Mouse (Mus musculus) forebrain, embryonic 15.5 days (tissue): ENCODE measurements around the gene Actr1a. TPM values are rescaled to one million over a fixed set of nuclear protein-coding genes. Genes with fewer than 3 reads are reported as not detected.

Experiments
- ATAC-seq: fragments of 200-750 bp; cut with Nextera tagmentation; replicated peaks from 2 replicates; pipeline ENCODE4 v1.8.0; 2017; ENCODE audit warnings: mild to moderate bottlenecking, moderate TSS enrichment, moderate library complexity
- H3K27ac ChIP-seq: fragments of 300-500 bp; sonication (generic); replicated peaks from 2 replicates; pipeline ENCODE4 v1.5.1; 2015; ENCODE audit warnings: mild to moderate bottlenecking, inconsistent platforms
- H3K27me3 ChIP-seq: fragments of 300-500 bp; sonication (generic); 2 replicates; pipeline ENCODE4 v1.6.1; 2015; ENCODE audit warnings: inconsistent platforms
- H3K36me3 ChIP-seq: fragments of 300-500 bp; sonication (generic); 2 replicates; pipeline ENCODE4 v1.6.1; 2015; ENCODE audit warnings: mild to moderate bottlenecking, inconsistent platforms
- H3K4me1 ChIP-seq: fragments of 300-500 bp; sonication (generic); 2 replicates; pipeline ENCODE4 v1.6.1; 2015; ENCODE audit warnings: inconsistent platforms
- H3K4me2 ChIP-seq: fragments of 300-500 bp; sonication (generic); replicated peaks from 2 replicates; pipeline ENCODE4 v1.6.1; 2015; ENCODE audit warnings: mild to moderate bottlenecking, inconsistent platforms
- H3K4me3 ChIP-seq: fragments of 300-500 bp; sonication (generic); 2 replicates; pipeline ENCODE4 v1.5.1; 2015; ENCODE audit warnings: mild to moderate bottlenecking, inconsistent platforms
- H3K9ac ChIP-seq: fragments of 300-500 bp; sonication (generic); replicated peaks from 2 replicates; pipeline ENCODE4 v1.6.1; 2015; ENCODE audit warnings: mild to moderate bottlenecking, inconsistent platforms
- H3K9me3 ChIP-seq: fragments of 300-500 bp; sonication (generic); 2 replicates; pipeline ENCODE4 v1.6.1; 2016; ENCODE audit warnings: inconsistent platforms
- WGBS: fragments of 180-500 bp; shearing (Covaris S2); methylation state at CpG from one replicate; pipeline ENCODE4 v1.1.7; 2015; ENCODE audit warnings: mixed read lengths; 5-methylcytosine and 5-hydroxymethylcytosine counted together
- polyA plus RNA-seq: library from polyadenylated mRNA; unstranded; fragments of >200 nt; fragmentation: Nextera tagmentation; extraction: Ambion mirVana; gene quantifications from 2 replicates; pipeline ENCODE4 v1.2.1, GENCODE M21; 2015

Gene Actr1a
- polyA plus RNA-seq, 1 experiment from 2014 or later, result 380 TPM

GRCm38 (mm10) chr19:46347146-46347545, 48.4 kb downstream of the Actr1a start:
- no peak overlapping the region for H3K4me2 ChIP-seq
- WGBS, result 95% methylated on average over 1 of the region's 1 CpGs
- no peak for ATAC-seq

GRCm38 (mm10) chr19:46344710-46345419, 50.7 kb downstream of the Actr1a start:
- 24% methylated on average over 7 of the region's 7 CpGs for WGBS
- no peak overlapping the region for H3K4me2 ChIP-seq
- no peaks in the 10 kb centered on the region for H3K9me3 ChIP-seq
- H3K4me3 ChIP-seq, result no peak overlapping the region
- no peak for ATAC-seq
- 0 out of 2 replicates have a peak, but pooled peaks cover 4% of the 10 kb centered on the region for H3K27me3 ChIP-seq
- H3K9ac ChIP-seq, result no peak overlapping the region
- H3K27ac ChIP-seq, result no peak overlapping the region
- H3K36me3 ChIP-seq, result no peaks in the 10 kb centered on the region
- peaks cover 20% of the 10 kb centered on the region for H3K4me1 ChIP-seq

More at GRCm38 (mm10) chr19:46347146-46347545, 48.4 kb downstream of the Actr1a start:
- H3K9ac ChIP-seq, result no peak overlapping the region
- H3K27me3 ChIP-seq, result 0 out of 2 replicates have a peak, but pooled peaks cover 7% of the 10 kb centered on the region
- H3K4me1 ChIP-seq, result peaks cover 24% of the 10 kb centered on the region
- no peak overlapping the region for H3K27ac ChIP-seq
- H3K36me3 ChIP-seq, result no peaks in the 10 kb centered on the region
- H3K9me3 ChIP-seq, result no peaks in the 10 kb centered on the region
- H3K4me3 ChIP-seq, result no peak overlapping the region

- peaks cover 29% of the 10 kb centered on the region for H3K4me1 ChIP-seq
- H3K27me3 ChIP-seq, result no peaks in the 10 kb centered on the region
- peak; percentile 36 for ATAC-seq
- H3K36me3 ChIP-seq, result no peaks in the 10 kb centered on the region
- H3K4me2 ChIP-seq, result peak overlapping the region; percentile 82
- WGBS, result 47% methylated on average over 7 of the region's 7 CpGs
- H3K27ac ChIP-seq, result peak overlapping the region; percentile 67
- H3K4me3 ChIP-seq, result peak overlapping the region; percentile 56
- no peaks in the 10 kb centered on the region for H3K9me3 ChIP-seq
- 0 out of 2 replicates have a peak overlapping the region, but pooled peaks have one; percentile 20 for H3K9ac ChIP-seq
Measured at GRCm38 (mm10) chr19:46339287-46339971, 56.1 kb downstream of the Actr1a start.

- no peaks in the 10 kb centered on the region for H3K9me3 ChIP-seq
- peak overlapping the region; percentile 20; the same call in 1 of the 2 replicates for H3K9ac ChIP-seq
- 48% methylated on average over 6 of the region's 6 CpGs for WGBS
- no peaks in the 10 kb centered on the region for H3K36me3 ChIP-seq
- peak overlapping the region; percentile 56 for H3K4me3 ChIP-seq
- no peak; the same call in 1 of the 2 replicates for ATAC-seq
- peak overlapping the region; percentile 67 for H3K27ac ChIP-seq
- H3K4me2 ChIP-seq, result peak overlapping the region; percentile 82
- H3K4me1 ChIP-seq, result peaks cover 29% of the 10 kb centered on the region
- H3K27me3 ChIP-seq, result no peaks in the 10 kb centered on the region
Measured at GRCm38 (mm10) chr19:46338942-46339286, 56.6 kb downstream of the Actr1a start.

- Histone ChIP-seq H3K9me3 (no peaks in the 10 kb centered on the region), H3K27me3 (no peaks in the 10 kb centered on the region), H3K27ac (peak within 1 kb of the TSS; percentile 67), H3K36me3 (no peaks in the 10 kb centered on the region), H3K4me3 (peak within 1 kb of the TSS; percentile 56), H3K4me1 (peaks cover 29% of the 10 kb centered on the region), H3K4me2 (peak within 1 kb of the TSS; percentile 82), H3K9ac (peak within 1 kb of the TSS; percentile 81)
- WGBS, result under 1% methylated on average over 31 of the region's 31 CpGs
- ATAC-seq, result peak; percentile 88
Measured at GRCm38 (mm10) chr19:46338331-46338936, 57.1 kb downstream of the Actr1a start, which contains the start of gene Cuedc2. Gene Cuedc2, minus strand, starts transcription at chr19:46338702.

- WGBS, result 28% methylated on average over 15 of the region's 15 CpGs
- peaks cover 29% of the 10 kb centered on the region for H3K4me1 ChIP-seq
- H3K27ac ChIP-seq, result peak overlapping the region; percentile 67
- no peaks in the 10 kb centered on the region for H3K36me3 ChIP-seq
- H3K27me3 ChIP-seq, result no peaks in the 10 kb centered on the region
- no peaks in the 10 kb centered on the region for H3K9me3 ChIP-seq
- peak overlapping the region; percentile 81 for H3K9ac ChIP-seq
- no peak; the same call in 1 of the 2 replicates for ATAC-seq
- peak overlapping the region; percentile 56 for H3K4me3 ChIP-seq
- peak overlapping the region; percentile 82 for H3K4me2 ChIP-seq
Measured at GRCm38 (mm10) chr19:46337719-46338330, 57.7 kb downstream of the Actr1a start.

GRCm38 (mm10) chr19:46333906-46334305, 61.6 kb downstream of the Actr1a start:
- 81% methylated on average over 3 of the region's 3 CpGs for WGBS
- no peak overlapping the region for H3K27ac ChIP-seq
- no peak overlapping the region for H3K4me3 ChIP-seq
- H3K9ac ChIP-seq, result no peak overlapping the region
- H3K9me3 ChIP-seq, result no peaks in the 10 kb centered on the region
- no peak overlapping the region for H3K4me2 ChIP-seq
- no peak for ATAC-seq
- peaks cover 37% of the 10 kb centered on the region for H3K4me1 ChIP-seq
- H3K36me3 ChIP-seq, result peaks cover 18% of the 10 kb centered on the region; the same call in 1 of the 2 replicates
- H3K27me3 ChIP-seq, result no peaks in the 10 kb centered on the region

- Histone ChIP-seq H3K9ac (no peak overlapping the region), H3K9me3 (no peaks in the 10 kb centered on the region), H3K27me3 (no peaks in the 10 kb centered on the region), H3K36me3 (peaks cover 18% of the 10 kb centered on the region; the same call in 1 of the 2 replicates), H3K4me3 (no peak overlapping the region), H3K4me2 (no peak overlapping the region), H3K4me1 (peaks cover 37% of the 10 kb centered on the region), H3K27ac (no peak overlapping the region)
- WGBS, result 30% methylated on average over 7 of the region's 7 CpGs
- ATAC-seq, result no peak
Measured at GRCm38 (mm10) chr19:46332721-46333339, 62.7 kb downstream of the Actr1a start.

GRCm38 (mm10) chr19:46331936-46332335, 63.6 kb downstream of the Actr1a start:
- H3K4me3 ChIP-seq, result no peak overlapping the region
- no peak overlapping the region for H3K27ac ChIP-seq
- H3K4me2 ChIP-seq, result no peak overlapping the region
- no peak for ATAC-seq
- no peaks in the 10 kb centered on the region for H3K27me3 ChIP-seq
- no peak overlapping the region for H3K9ac ChIP-seq
- peaks cover 36% of the 10 kb centered on the region for H3K4me1 ChIP-seq
- H3K36me3 ChIP-seq, result peaks cover 18% of the 10 kb centered on the region; the same call in 1 of the 2 replicates
- H3K9me3 ChIP-seq, result no peaks in the 10 kb centered on the region
- 91% methylated on average over 3 of the region's 3 CpGs for WGBS

- H3K9ac ChIP-seq, result no peak overlapping the region
- WGBS, result 90% methylated on average over 14 of the region's 14 CpGs
- H3K4me2 ChIP-seq, result no peak overlapping the region
- no peak overlapping the region for H3K27ac ChIP-seq
- H3K4me1 ChIP-seq, result peaks cover 36% of the 10 kb centered on the region
- no peak for ATAC-seq
- H3K36me3 ChIP-seq, result peaks cover 18% of the 10 kb centered on the region; the same call in 1 of the 2 replicates
- no peaks in the 10 kb centered on the region for H3K9me3 ChIP-seq
- H3K27me3 ChIP-seq, result no peaks in the 10 kb centered on the region
- no peak overlapping the region for H3K4me3 ChIP-seq
Measured at GRCm38 (mm10) chr19:46331326-46331725, 64.2 kb downstream of the Actr1a start.

- ATAC-seq, result no peak
- H3K4me3 ChIP-seq, result no peak overlapping the region
- H3K9ac ChIP-seq, result no peak overlapping the region
- peaks cover 40% of the 10 kb centered on the region for H3K4me1 ChIP-seq
- peaks cover 18% of the 10 kb centered on the region; the same call in 1 of the 2 replicates for H3K36me3 ChIP-seq
- 95% methylated on average over 12 of the region's 12 CpGs for WGBS
- no peaks in the 10 kb centered on the region for H3K27me3 ChIP-seq
- H3K27ac ChIP-seq, result no peak overlapping the region
- H3K4me2 ChIP-seq, result no peak overlapping the region
- H3K9me3 ChIP-seq, result no peaks in the 10 kb centered on the region
Measured at GRCm38 (mm10) chr19:46330696-46331095, 64.9 kb downstream of the Actr1a start.
